Mouse (Mus musculus) heart, embryonic 13.5 days (tissue): Measurements from ENCODE around the gene Lipm. TPM values are rescaled to one million over a fixed set of nuclear protein-coding genes. Genes with fewer than 3 reads are reported as not detected.

Experiments used
- ATAC-seq: fragments of 200-750 bp; cut with Nextera tagmentation; 2 replicates; pipeline ENCODE4 v1.8.0; 2017; ENCODE audit warnings: moderate TSS enrichment; ENCODE audit not compliant: insufficient number of reproducible peaks, low FRiP score, low TSS enrichment; ENCODE audit errors: extremely low read depth
- H3K27ac ChIP-seq: fragments of 300-500 bp; sonication (generic); replicated peaks from 2 replicates; pipeline ENCODE4 v1.5.1; 2015; ENCODE audit warnings: moderate library complexity, mild to moderate bottlenecking, inconsistent platforms
- H3K27me3 ChIP-seq: fragments of 300-500 bp; sonication (generic); replicated peaks from 2 replicates; pipeline ENCODE4 v1.6.1; 2015; ENCODE audit warnings: mild to moderate bottlenecking, inconsistent platforms
- H3K36me3 ChIP-seq: fragments of 300-500 bp; sonication (generic); 2 replicates; pipeline ENCODE4 v1.6.1; 2015; ENCODE audit warnings: mild to moderate bottlenecking, inconsistent platforms
- H3K4me1 ChIP-seq: fragments of 300-500 bp; sonication (generic); 2 replicates; pipeline ENCODE4 v1.6.1; 2015; ENCODE audit warnings: inconsistent platforms
- H3K4me2 ChIP-seq: fragments of 300-500 bp; sonication (generic); 2 replicates; pipeline ENCODE4 v1.6.1; 2015; ENCODE audit warnings: inconsistent platforms, mild to moderate bottlenecking, moderate library complexity
- H3K4me3 ChIP-seq: fragments of 300-500 bp; sonication (generic); 2 replicates; pipeline ENCODE4 v1.5.1; 2015; ENCODE audit warnings: moderate library complexity, mild to moderate bottlenecking, inconsistent platforms
- H3K9ac ChIP-seq: fragments of 300-500 bp; sonication (generic); 2 replicates; pipeline ENCODE4 v1.6.1; 2015; ENCODE audit warnings: inconsistent platforms, mild to moderate bottlenecking, moderate library complexity
- H3K9me3 ChIP-seq: fragments of 300-500 bp; sonication (generic); 2 replicates; pipeline ENCODE4 v1.6.1; 2016; ENCODE audit warnings: inconsistent platforms
- WGBS: fragments of 180-500 bp; shearing (Covaris S2); methylation state at CpG from one replicate; pipeline ENCODE4 v1.1.7; 2015; ENCODE audit warnings: mixed read lengths; 5-methylcytosine and 5-hydroxymethylcytosine counted together
- microRNA-seq: library from miRNA; unstranded; fragments of <30 nt; microRNA quantifications from one replicate; pipeline ENCODE4, GENCODE M21; 2016
- polyA plus RNA-seq: library from polyadenylated mRNA; unstranded; fragments of >200 nt; fragmentation: Nextera tagmentation; extraction: Ambion mirVana; gene quantifications from 2 replicates; pipeline ENCODE4 v1.2.1, GENCODE M21; 2015

Gene Lipm
- polyA plus RNA-seq, 1 experiment from 2014 or later, result not detected

- Histone ChIP-seq H3K36me3 (no peaks in the 10 kb centered on the region), H3K4me2 (no peak overlapping the region), H3K9me3 (no peaks in the 10 kb centered on the region), H3K9ac (no peak overlapping the region), H3K27me3 (no peaks in the 10 kb centered on the region), H3K27ac (no peak overlapping the region), H3K4me1 (no peaks in the 10 kb centered on the region), H3K4me3 (no peak overlapping the region)
- 58% methylated on average over 7 of the region's 7 CpGs for WGBS
- no peak for ATAC-seq
These were observed 67.3 kb downstream of the Lipm start for GRCm38 (mm10) chr19:34167896-34168661.

GRCm38 (mm10) chr19:34169121-34169520 is 68.4 kb downstream of the Lipm start:
- H3K4me3 ChIP-seq, result no peak overlapping the region
- no peaks in the 10 kb centered on the region for H3K9me3 ChIP-seq
- no peak overlapping the region for H3K27ac ChIP-seq
- H3K4me1 ChIP-seq, result peaks cover 3% of the 10 kb centered on the region; the same call in 1 of the 2 replicates
- ATAC-seq, result no peak
- H3K4me2 ChIP-seq, result no peak overlapping the region
- no peak overlapping the region for H3K9ac ChIP-seq
- no peaks in the 10 kb centered on the region for H3K36me3 ChIP-seq
- no peaks in the 10 kb centered on the region for H3K27me3 ChIP-seq

- Histone ChIP-seq H3K9me3 (no peaks in the 10 kb centered on the region), H3K4me1 (peaks cover 5% of the 10 kb centered on the region; the same call in 1 of the 2 replicates), H3K4me3 (no peak overlapping the region), H3K4me2 (no peak overlapping the region), H3K36me3 (no peaks in the 10 kb centered on the region), H3K9ac (no peak overlapping the region), H3K27me3 (no peaks in the 10 kb centered on the region), H3K27ac (no peak overlapping the region)
- 43% methylated on average over 3 of the region's 3 CpGs for WGBS
- ATAC-seq, result no peak
These were observed 70.4 kb downstream of the Lipm start for GRCm38 (mm10) chr19:34171167-34171566.

Small RNA genes within 50 kb of the gene (microRNA-seq; reads per million reads assigned to microRNA genes)
- gene Gm23334, result not detected

Other genes starting within 250 kb of the Lipm start
- gene Lipf, start 139.7 kb upstream of the Lipm start, polyA plus RNA-seq, result 0.10 and 0.17 TPM in 2 replicates
- not detected in 2 replicates for gene Lipk, start 92.6 kb upstream of the Lipm start, polyA plus RNA-seq
- not detected in 2 replicates for gene Lipn, start 33.6 kb upstream of the Lipm start, polyA plus RNA-seq
- 0.05 TPM in 1 of 2 replicates, not detected in the other for gene Ankrd22, start 65.1 kb downstream of the Lipm start, polyA plus RNA-seq
- gene Stambpl1, start 91.3 kb downstream of the Lipm start, polyA plus RNA-seq, result 5.5 and 6.4 TPM in 2 replicates
- gene Acta2, start 154.7 kb downstream of the Lipm start, polyA plus RNA-seq, result 1,110 and 1,204 TPM in 2 replicates
- 2.6 and 2.8 TPM in 2 replicates for gene Fas, start 189.7 kb downstream of the Lipm start, polyA plus RNA-seq